Mouse (Mus musculus) embryo, embryonic 11 days (tissue): ENCODE results near the gene Wdr86.

Source experiments
- DNase-seq: peaks from one replicate; pipeline ENCODE4 v3.0.0-alpha.2; 2015

Wdr86 gene

GRCm38 (mm10) chr5:24681436-24681835 is 49.1 kb downstream of the Wdr86 start:
- no peak for DNase-seq

- peak; percentile 82 for DNase-seq
These were observed 56.3 kb downstream of the Wdr86 start for GRCm38 (mm10) chr5:24674238-24674637.
